Mouse (Mus musculus) ES-E14 (cell line): ENCODE measurements around the gene Manea. TPM values are rescaled to one million over a fixed set of nuclear protein-coding genes. Genes with fewer than 3 reads are reported as not detected.

Experiments
- DNase-seq: peaks from one replicate; pipeline ENCODE4 v3.0.0-alpha.2; 2013; ENCODE audit warnings: low read depth, low spot score
- H3K27ac ChIP-seq: 2 replicates; pipeline ENCODE4 v1.5.1; 2012; ENCODE audit warnings: low read depth, mild to moderate bottlenecking, low read length, moderate library complexity, mixed read lengths; ENCODE audit not compliant: poor library complexity, insufficient read depth, severe bottlenecking
- H3K36me3 ChIP-seq: 2 replicates; pipeline ENCODE4 v1.6.1; 2012; ENCODE audit warnings: mild to moderate bottlenecking, low read length, moderate library complexity, mixed read lengths; ENCODE audit not compliant: control insufficient read depth, poor library complexity, insufficient read depth, severe bottlenecking
- H3K4me1 ChIP-seq, 2 experiments: fragments of 150-350 bp in 1 of 2; sonication (generic) in 1 of 2; 2 replicates each; pipeline ENCODE4 v1.6.1; 2012; ENCODE audit warnings: low read length in 2 of 2, mild to moderate bottlenecking in 1 of 2, mixed read lengths in 1 of 2; ENCODE audit not compliant: control insufficient read depth in 2 of 2, insufficient read depth in 2 of 2, poor library complexity in 1 of 2
- H3K4me3 ChIP-seq, 2 experiments: fragments of 150-350 bp in 1 of 2; sonication (generic) in 1 of 2; 2 replicates each; pipeline ENCODE4 v1.5.1; 2012; ENCODE audit warnings: low read length in 2 of 2, low read depth in 1 of 2, mild to moderate bottlenecking in 1 of 2, mixed read lengths in 1 of 2; ENCODE audit not compliant: insufficient read depth in 1 of 2, poor library complexity in 1 of 2, severe bottlenecking in 1 of 2
- H3K9ac ChIP-seq: 2 replicates; pipeline ENCODE4 v1.6.1; 2012; ENCODE audit warnings: low read depth, mild to moderate bottlenecking, low read length, mixed read lengths; ENCODE audit not compliant: poor library complexity, insufficient read depth, severe bottlenecking
- H3K9me3 ChIP-seq: fragments of 150-350 bp; sonication (generic); 2 replicates; pipeline ENCODE4 v1.6.1; 2012; ENCODE audit warnings: low read depth, mild to moderate bottlenecking, low read length; ENCODE audit not compliant: control insufficient read depth, insufficient read depth
- CHD2 ChIP-seq: IDR thresholded peaks from 2 replicates; pipeline ENCODE4 v1.6.1; 2014; ENCODE audit warnings: mild to moderate bottlenecking, low read depth, low read length, inconsistent platforms
- HCFC1 ChIP-seq: IDR thresholded peaks from 2 replicates; pipeline ENCODE4 v1.6.1; 2012; ENCODE audit warnings: low read length, inconsistent platforms, borderline replicate concordance; ENCODE audit not compliant: insufficient read depth
- MAFK ChIP-seq: IDR thresholded peaks from 2 replicates; pipeline ENCODE4 v1.6.1; 2014; ENCODE audit warnings: mild to moderate bottlenecking, low read depth, low read length, inconsistent platforms; ENCODE audit not compliant: insufficient read depth
- ZC3H11A ChIP-seq: IDR thresholded peaks from 2 replicates; pipeline ENCODE4 v1.6.1; 2012; ENCODE audit warnings: low read depth, mild to moderate bottlenecking, inconsistent platforms, low read length, borderline replicate concordance
- ZNF384 ChIP-seq: IDR thresholded peaks from 2 replicates; pipeline ENCODE4 v1.6.1; 2012; ENCODE audit warnings: low read depth, low read length, inconsistent platforms
- in situ Hi-C, 2 experiments: fragments of 600-800 bp; cut with MboI; formaldehyde crosslinking; loops; one replicate each; pipeline ENCODE4 v1.15.1; 2025; ENCODE audit warnings: low sequenced_read_pairs in 2 of 2, inconsistent platforms in 1 of 2; ENCODE audit not compliant: unreplicated experiment in 2 of 2
- total RNA-seq: library from RNA; depleted of rRNA; stranded (reverse); fragments of 300-350 nt; gene quantifications from 2 replicates; pipeline ENCODE4 v1.2.3, GENCODE M21; 2012; rRNA removed

Gene Manea
- total RNA-seq, result 10.0 and 12.3 TPM in 2 replicates

DNA sequence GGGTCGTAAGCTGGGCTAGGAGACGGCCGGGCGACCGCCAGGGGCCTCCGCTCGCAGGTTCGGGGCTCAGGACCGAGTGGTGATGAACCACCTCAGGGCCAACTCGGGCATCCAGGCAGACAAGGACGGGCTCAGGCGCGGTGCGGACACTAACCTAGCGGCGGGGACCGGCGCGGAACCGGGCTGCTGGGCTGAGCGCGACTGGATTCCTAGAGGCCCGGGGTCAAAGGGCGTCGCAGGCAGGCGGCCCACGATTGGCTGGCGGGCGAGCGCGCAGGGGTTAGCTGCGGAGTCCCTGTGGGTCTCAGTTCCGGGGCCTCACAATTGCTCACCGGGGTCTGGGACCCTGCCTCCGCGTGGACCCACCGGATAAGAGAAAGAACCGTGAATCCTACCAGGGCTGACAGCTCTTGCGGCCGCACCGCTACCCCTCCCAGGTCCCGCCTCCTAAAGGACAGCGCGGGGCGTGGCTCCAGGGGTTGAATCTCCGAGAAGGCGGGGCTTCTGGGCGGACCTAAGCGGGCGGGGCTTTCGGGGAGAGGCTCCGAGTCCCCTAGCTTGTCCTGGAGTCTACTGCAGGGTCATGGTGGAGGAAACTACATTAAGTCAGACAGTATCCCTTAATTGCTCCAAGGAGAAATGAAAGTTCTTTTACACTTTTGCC, at the start of gene Manea:
TSS of gene Manea (minus strand) at position 449 of the 664 bp plus-strand sequence.
- H3K4me3 ChIP-seq, result peak within 1 kb of the TSS; percentile 89 to 100
- peak; percentile 88 for DNase-seq
- no peaks in the 10 kb centered on the region for H3K36me3 ChIP-seq
- no peaks in the 10 kb centered on the region; a peak in 1 of 4 replicates for H3K4me1 ChIP-seq
- H3K9me3 ChIP-seq, result no peaks in the 10 kb centered on the region
- no peak within 1 kb of the TSS for H3K27ac ChIP-seq
- in situ Hi-C loops, result no loop called here
- peak within 1 kb of the TSS; percentile 85 for H3K9ac ChIP-seq
- TF ChIP-seq MAFK, result no peak
- TF ChIP-seq ZNF384, result no peak
- no peak for TF ChIP-seq HCFC1
- TF ChIP-seq CHD2, result no peak
- TF ChIP-seq ZC3H11A, result no peak

DNA sequence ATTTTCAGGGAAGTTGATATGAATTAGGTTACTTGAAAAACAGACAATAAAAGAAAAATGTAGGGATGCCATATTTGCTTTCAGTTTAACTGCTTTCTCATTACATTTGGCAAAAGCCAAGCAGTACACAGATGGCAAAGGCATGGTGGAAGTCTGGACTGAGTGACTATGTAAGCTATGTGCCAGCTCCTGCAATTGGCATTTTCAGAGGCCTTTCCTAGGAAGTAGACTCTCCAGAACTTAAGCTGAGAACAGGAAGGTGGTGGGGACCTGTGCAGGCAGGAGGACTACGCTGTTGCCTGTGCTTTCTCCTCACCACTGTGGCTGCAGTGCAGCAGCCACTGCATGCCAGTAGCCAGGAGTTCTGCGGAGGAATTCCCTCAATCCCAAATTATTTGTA, 7.9 kb upstream of the Manea start:
- Histone ChIP-seq H3K4me3 (no peak overlapping the region), H3K36me3 (no peaks in the 10 kb centered on the region), H3K4me1 (peaks cover 0 to 3% of the 10 kb centered on the region in 2 experiments; a peak in 1 of 4 replicates), H3K27ac (no peak overlapping the region), H3K9ac (no peak overlapping the region), H3K9me3 (no peaks in the 10 kb centered on the region)
- TF ChIP-seq ZNF384, result no peak
- TF ChIP-seq CHD2, result no peak
- TF ChIP-seq HCFC1, result no peak
- TF ChIP-seq MAFK, result no peak
- no peak for TF ChIP-seq ZC3H11A
- DNase-seq, result no peak
- in situ Hi-C loops, result no loop called here

DNA sequence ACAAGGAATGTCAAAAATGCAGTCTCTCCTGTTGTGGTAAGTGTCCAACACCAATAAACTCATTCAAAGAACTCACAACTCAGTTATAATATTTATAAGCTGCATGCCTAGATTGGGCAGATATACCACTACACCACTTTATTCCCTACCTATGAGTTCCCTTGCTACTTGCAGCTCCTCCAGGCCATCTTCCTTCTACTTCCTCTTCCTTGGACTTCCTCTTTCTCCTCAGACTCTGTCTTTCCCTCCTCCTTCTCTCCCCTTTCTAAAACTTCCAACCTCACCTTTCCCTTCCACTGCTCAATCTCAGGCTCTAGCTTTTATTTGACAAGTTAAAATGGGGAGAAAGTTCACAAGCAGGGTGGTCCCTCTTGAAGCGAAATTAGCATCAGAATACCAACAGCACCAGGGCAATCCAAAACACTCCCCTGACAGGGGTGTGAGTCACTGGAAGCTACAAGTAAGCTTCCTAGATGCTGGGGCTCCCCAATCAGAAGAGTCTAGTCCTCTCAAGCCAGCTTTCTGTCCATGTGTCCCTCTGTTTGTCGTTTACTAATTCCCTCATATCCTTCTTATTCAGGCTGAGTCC, 7.0 kb upstream of the Manea start:
- H3K36me3 ChIP-seq, result no peaks in the 10 kb centered on the region
- peak; percentile 78 for DNase-seq
- H3K4me1 ChIP-seq, result peaks cover 0 to 3% of the 10 kb centered on the region in 2 experiments; a peak in 1 of 4 replicates
- no peak overlapping the region for H3K9ac ChIP-seq
- no peak for TF ChIP-seq ZC3H11A
- no peak for TF ChIP-seq HCFC1
- TF ChIP-seq MAFK, result no peak
- TF ChIP-seq ZNF384, result no peak
- no peak for TF ChIP-seq CHD2
- H3K9me3 ChIP-seq, result no peaks in the 10 kb centered on the region
- in situ Hi-C loops, result no loop called here
- H3K27ac ChIP-seq, result no peak overlapping the region
- H3K4me3 ChIP-seq, result 0 out of 4 replicates have a peak overlapping the region, but pooled peaks of 1 of the 2 experiments have one; percentile 15

DNA sequence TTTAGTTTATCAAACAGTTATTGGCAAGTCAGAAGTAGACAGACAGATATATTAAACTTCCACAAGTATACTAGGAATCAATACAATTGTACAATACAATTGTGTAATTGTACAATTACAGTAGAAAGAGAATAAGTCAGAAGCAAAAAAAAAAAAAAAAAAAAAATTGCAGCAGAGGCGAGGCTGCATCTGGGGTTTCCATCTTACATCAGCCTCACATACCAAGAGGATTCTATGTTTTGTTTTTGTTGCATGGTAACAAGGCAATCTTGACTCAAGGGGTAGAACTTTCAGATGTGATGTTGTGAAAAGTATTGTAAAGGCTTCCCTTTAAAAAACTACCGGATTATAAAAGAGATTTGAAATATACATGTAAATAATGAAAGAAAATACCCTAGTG, 548 bp upstream of the Manea start:
- H3K9me3 ChIP-seq, result no peaks in the 10 kb centered on the region
- H3K4me3 ChIP-seq, result peak overlapping the region in 1 of 2 experiments; percentile 100; a peak in 1 of 4 replicates
- no peak overlapping the region for H3K9ac ChIP-seq
- TF ChIP-seq ZC3H11A (no peak), CHD2 (no peak), HCFC1 (no peak), ZNF384 (peak; percentile 75), MAFK (no peak)
- no peak overlapping the region for H3K27ac ChIP-seq
- in situ Hi-C loops, result no loop called here
- DNase-seq, result no peak
- H3K36me3 ChIP-seq, result no peaks in the 10 kb centered on the region
- H3K4me1 ChIP-seq, result no peaks in the 10 kb centered on the region; a peak in 1 of 4 replicates
